Mouse (Mus musculus): ENCODE measurements around the gene Rusc2. TPM values are rescaled to one million over a fixed set of nuclear protein-coding genes. Genes with fewer than 3 reads are reported as not detected.

Gene Rusc2
- under 1 TPM in 1 of 2 experiments, not detected in 1; 0.96 TPM for polyA plus RNA-seq (2017; shearing (Covaris generic))

DNA sequence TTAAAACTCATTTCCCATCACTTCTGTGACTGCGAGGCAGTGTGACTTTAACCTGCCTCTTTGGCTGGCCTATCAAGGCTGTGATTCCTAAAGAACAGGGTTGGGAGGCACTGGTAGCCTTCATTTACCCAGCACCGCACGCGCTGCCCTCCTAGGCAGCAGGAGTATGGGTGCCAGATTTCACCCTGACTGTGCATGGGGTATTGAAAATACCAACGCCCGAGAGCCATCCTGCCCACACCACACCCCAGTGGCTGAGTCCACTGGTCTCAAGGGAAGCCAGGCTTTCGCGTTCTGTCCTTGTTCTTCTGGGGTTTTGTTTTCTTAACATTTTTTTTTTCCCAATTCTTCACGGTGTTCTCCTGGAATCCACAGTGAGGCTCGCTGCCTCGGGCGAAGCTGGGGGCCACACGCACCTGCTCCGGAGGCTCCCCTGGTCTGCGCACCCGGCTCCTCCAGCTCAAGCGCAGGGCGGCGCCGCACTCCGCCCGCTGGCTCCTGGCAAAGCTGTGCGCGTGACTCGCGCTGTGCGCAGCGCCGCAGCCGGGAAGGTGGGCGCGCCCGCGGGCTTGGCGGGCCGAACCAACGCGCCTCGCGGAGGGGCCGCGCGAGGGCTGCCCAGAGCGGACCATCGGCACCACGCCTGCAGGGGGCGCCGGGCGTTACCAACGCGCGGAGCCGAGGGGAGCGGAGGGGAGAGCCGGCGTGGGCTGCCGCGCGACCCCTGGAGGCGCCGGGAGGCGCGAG, at the start of gene Rusc2:
TSS of gene Rusc2 (plus strand) at position 572 of the 747 bp plus-strand sequence.

DNA sequence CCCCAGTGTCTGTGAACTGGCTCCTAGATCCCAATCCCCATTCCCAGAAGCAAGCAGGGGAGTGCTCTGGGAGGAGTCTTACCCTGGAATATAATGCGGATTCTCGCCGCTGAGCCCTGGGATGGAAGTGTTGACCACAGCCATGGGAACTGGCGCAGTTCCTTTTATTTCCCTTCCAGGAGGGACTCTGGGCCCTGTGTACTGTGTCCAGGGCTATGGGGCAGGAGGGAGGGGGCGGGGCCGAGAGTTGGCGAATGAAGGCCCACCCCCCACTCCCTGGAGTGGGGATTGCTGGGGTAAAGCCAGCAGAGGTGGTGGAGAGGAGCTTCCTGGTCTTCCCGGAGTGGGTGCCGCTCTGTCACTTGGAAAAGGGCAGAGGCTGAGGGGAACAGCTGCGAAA, 47.2 kb downstream of the Rusc2 start, which contains the start of gene Fam166b:
TSS of gene Fam166b (minus strand) at position 189 of the 400 bp plus-strand sequence.

DNA sequence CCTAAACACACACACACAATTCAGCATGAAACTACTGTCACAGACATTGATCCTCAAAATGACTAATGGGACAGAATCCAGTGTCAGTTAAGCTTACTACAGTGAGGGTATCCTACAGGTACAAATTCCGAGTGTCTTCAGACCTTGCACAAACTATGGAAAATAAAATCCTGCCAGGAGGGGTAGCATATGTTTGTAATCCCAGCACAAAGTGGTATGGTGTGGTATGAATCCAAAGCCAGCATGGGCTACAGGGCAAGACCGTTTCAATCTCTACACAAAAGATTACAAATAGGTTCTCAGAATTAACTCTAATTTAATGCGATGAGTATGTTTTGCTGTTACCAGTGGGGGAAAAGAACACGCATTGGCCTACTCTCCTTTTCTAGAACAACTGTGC, 59.9 kb downstream of the Rusc2 start, which contains the start of gene Tesk1:
TSS of gene Tesk1 (plus strand) at position 301 of the 400 bp plus-strand sequence.

DNA sequence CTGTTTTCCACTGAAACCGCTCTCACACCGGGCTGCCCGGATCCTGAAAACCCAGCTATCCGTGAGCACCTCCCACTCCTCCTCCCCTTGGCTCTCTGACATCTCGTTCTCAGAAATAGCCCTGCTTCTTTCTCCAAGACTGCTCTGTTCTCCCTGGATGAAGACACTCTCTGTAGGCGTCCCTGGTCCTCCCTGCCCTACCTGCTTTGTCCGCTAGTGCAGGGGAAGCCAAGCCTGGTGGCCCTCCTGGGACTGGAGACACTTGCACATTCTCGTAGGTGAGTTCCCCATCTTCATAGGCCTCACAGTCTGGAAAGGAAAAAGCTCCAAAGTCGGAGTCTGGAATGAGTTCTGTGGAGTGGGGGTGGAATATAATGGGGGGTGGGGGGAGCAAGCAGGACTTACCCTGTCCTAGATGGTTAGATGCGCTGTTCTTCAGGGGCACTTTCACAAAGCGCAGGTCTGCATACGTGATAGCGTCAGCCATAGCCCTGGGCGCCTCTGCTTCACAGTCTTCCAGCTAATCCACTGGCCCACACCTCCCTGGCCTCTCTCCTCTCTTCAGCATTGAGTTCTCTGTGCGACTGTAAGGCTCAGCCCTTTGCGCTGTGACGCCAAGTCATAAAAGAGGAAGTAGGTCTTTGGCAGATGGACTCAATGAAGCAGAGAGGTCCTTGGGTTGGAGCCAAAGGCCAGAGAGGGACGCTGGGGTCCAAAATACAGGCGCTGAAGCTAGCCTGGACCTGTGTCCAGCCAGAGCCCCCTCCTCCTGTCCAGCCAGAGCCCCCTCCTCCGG, 72.5 kb downstream of the Rusc2 start, which contains the start of gene Cd72:
TSS of gene Cd72 (minus strand) at position 588 of the 796 bp plus-strand sequence.

Other genes starting within 250 kb of the Rusc2 start
- not detected for gene Atp8b5, start 114.8 kb upstream of the Rusc2 start, polyA plus RNA-seq (2017; shearing (Covaris generic))
- gene Fam166b, start 47.2 kb downstream of the Rusc2 start, polyA plus RNA-seq (2017; shearing (Covaris generic)): under 1 TPM in 1 of 2 experiments, not detected in 1; 0.12 TPM
- 10 to 100 TPM; 35.2 to 58.2 TPM for gene Tesk1, start 60.0 kb downstream of the Rusc2 start, polyA plus RNA-seq (2017; shearing (Covaris generic))
- 10 to 100 TPM; 14.2 to 27.3 TPM for gene Cd72, start 72.6 kb downstream of the Rusc2 start, polyA plus RNA-seq (2017; shearing (Covaris generic))
- 100 to 1,000 TPM; 151 to 176 TPM for gene Sit1, start 101.8 kb downstream of the Rusc2 start, polyA plus RNA-seq (2017; shearing (Covaris generic))
- gene Ccdc107, start 110.9 kb downstream of the Rusc2 start, polyA plus RNA-seq (2017; shearing (Covaris generic)): 10 to 100 TPM; 60.9 to 85.4 TPM
- gene Arhgef39, start 117.7 kb downstream of the Rusc2 start, polyA plus RNA-seq (2017; shearing (Covaris generic)): 1 to 10 TPM; 5.6 to 6.3 TPM
- under 1 TPM; 0.17 to 0.47 TPM for gene Car9, start 125.0 kb downstream of the Rusc2 start, polyA plus RNA-seq (2017; shearing (Covaris generic))
- gene Tpm2, start 141.8 kb downstream of the Rusc2 start, polyA plus RNA-seq (2017; shearing (Covaris generic)): under 1 TPM in 1 of 2 experiments, not detected in 1; 0.54 TPM
- gene Creb3, start 180.4 kb downstream of the Rusc2 start, polyA plus RNA-seq (2017; shearing (Covaris generic)): 100 to 1,000 TPM in 1 of 2 experiments, 10 to 100 TPM in 1; 88.7 to 118 TPM
- gene Tln1, start 180.7 kb downstream of the Rusc2 start, polyA plus RNA-seq (2017; shearing (Covaris generic)): 100 to 1,000 TPM; 144 to 270 TPM
- gene Rgp1, start 196.7 kb downstream of the Rusc2 start, polyA plus RNA-seq (2017; shearing (Covaris generic)): 10 to 100 TPM; 13.3 to 17.8 TPM
- 10 to 100 TPM; 33.3 to 39.1 TPM for gene Gba2, start 196.9 kb downstream of the Rusc2 start, polyA plus RNA-seq (2017; shearing (Covaris generic))
- 1 to 10 TPM; 1.2 to 3.1 TPM for gene Msmp, start 202.5 kb downstream of the Rusc2 start, polyA plus RNA-seq (2017; shearing (Covaris generic))
- gene Npr2, start 250.0 kb downstream of the Rusc2 start, polyA plus RNA-seq (2017; shearing (Covaris generic)): under 1 TPM in 1 of 2 experiments, not detected in 1; 0.18 TPM

Data from activated CD4-positive, CD25-positive, alpha-beta regulatory T cell (primary cell).